Mouse (Mus musculus) heart, postnatal 0 days (tissue): ENCODE data around the gene Ap1g1.

Experiments used
- CTCF ChIP-seq: IDR thresholded peaks from 2 replicates; pipeline ENCODE4 v1.5.1; 2016; ENCODE audit warnings: antibody characterized with exemption, control low read depth, low read depth
- EP300 ChIP-seq: IDR thresholded peaks from 2 replicates; pipeline ENCODE4 v1.6.1; 2016; ENCODE audit warnings: antibody characterized with exemption, low read depth

- TF ChIP-seq CTCF (no peak), EP300 (no peak)
These were observed 28.1 kb upstream of the Ap1g1 start for GRCm38 (mm10) chr8:109750274-109750673.
